Mouse (Mus musculus) erythroblast, embryonic 14.5 days (primary cell): ENCODE data around the gene Tmem200a.

Source experiments
- GATA1 ChIP-seq: IDR thresholded peaks from 2 replicates; pipeline ENCODE4 v1.6.1; 2012; ENCODE audit warnings: low read length, inconsistent platforms, mixed read lengths
- TAL1 ChIP-seq: IDR thresholded peaks from 3 replicates; pipeline ENCODE4 v1.6.1; 2012; ENCODE audit warnings: low read length, inconsistent platforms, mixed read lengths

GRCm38 (mm10) chr10:26008948-26009347 is 69.9 kb downstream of the Tmem200a start:
- TF ChIP-seq TAL1 (no peak), GATA1 (no peak)
